Mouse (Mus musculus) left cerebral cortex, adult 8-10 months (tissue): ENCODE measurements at regions not wholly inside any gene's neighbourhood (a gene's known extent, or its start where the extent isn't known, plus 50 kb on each side); places are given as distances from the start of the nearest gene placed in this dataset.

ENCODE experiments used
- DNase-seq, 2 experiments: peaks; one replicate each; pipeline ENCODE4 v3.0.0; 2022; ENCODE audit warnings: low spot score in 2 of 2

GRCm38 (mm10) chr10:96847433-96848165 is 230.8 kb downstream of the Btg1 start:
- no peak for DNase-seq

DNA sequence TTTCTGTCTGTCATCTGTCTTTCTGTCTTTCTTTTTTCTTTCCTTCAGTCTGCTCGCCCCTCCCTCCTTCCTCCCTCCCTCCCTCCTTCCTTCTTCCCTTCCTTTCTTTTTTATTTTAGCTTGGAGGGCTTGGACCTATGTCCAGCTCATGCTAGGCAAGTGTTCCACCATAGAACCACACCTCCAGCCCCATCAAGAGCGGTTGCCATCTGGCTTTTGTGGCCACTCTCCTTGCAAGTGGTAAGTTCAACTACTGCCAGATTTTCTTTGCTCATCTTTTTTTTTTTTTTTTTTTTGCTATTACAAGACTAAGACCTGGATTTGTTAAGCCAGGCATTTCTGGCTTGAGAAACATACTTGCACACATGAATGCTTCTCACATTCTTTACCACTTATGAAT is 231.7 kb downstream of the Btg1 start:
- no peak for DNase-seq

GRCm38 (mm10) chr10:96860366-96860765 is 243.6 kb downstream of the Btg1 start:
- DNase-seq, result no peak

DNA sequence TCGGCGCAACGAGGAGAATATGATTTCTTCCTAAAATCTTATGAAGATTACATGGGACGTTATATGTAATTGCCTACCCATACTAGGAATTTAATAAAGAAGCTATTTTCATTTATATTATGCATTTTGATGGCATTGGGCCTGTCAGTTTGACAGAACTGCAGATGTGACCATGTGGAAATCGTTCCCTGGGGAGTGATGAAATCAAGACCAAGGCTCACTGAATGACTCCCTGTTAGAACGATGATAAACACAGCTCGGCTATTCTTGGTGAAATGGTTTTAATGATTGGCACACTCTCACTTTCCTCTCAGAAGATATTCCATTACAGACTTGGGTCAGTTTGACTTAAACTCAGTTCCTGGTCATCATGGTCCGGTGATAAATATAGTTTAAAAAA is 246.4 kb downstream of the Btg1 start:
- no peak for DNase-seq

DNA sequence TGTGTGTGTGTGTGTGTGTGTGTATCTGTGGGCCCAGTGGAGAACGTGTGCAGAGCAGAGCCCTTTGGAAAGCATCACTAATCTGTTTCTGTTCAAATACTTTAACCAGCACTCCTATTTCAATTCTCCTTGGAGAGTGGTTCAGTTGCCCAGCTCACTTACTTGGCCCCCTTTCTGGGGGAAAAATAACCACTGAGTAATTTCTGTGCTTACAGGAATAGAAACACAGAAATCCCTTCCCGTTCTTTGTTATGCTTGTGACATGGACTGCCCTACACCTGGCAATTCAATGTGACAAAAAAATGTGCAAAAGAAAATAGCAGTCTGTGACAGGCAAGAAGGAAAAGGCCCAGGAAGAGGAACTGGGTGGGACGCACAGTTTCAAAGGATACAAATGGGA is 249.7 kb downstream of the Btg1 start:
- DNase-seq, result no peak

- no peak for DNase-seq
These were observed 254.9 kb downstream of the Btg1 start for GRCm38 (mm10) chr10:96871559-96872160.

DNA sequence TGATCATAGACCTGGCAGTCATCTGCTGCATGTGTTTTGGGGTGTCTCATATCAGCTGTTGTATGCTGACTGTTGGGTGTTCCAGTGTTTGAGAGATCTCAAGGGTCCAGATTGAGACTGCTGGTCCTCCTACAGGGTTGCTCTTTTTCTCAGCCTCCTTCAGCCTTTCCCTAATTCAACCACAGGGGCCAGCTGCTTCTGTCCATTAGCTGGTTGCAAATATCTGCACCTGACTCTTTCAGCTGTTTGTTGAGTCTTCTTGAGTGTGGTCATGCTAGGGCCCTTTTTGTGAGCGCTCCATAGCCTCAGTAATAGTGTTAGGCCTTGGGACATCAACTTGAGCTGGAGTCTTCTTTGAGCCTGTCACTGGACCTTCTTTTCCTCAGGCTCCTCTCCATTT is 257.8 kb downstream of the Btg1 start:
- no peak for DNase-seq

DNA sequence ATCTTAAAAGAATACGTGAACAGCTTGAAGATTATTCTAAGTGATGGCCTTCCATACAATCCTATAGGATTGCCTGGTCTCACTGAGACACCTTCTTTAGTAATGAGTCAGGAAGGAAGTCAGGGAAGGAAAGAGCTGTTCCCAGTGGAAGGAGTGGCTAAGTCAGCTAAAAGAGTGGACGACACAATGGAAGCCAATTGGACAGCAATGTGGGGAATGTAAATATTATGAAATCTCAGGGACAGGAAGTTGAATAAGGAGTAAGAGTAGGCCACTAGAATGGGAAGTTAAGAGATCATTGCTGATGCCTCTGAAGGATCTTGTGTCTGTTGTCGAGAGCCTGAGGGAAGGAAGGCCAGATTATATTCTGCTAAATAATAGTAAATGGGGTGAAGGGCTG is 258.9 kb downstream of the Btg1 start:
- DNase-seq, result no peak

- DNase-seq, result no peak
These were observed 262.6 kb downstream of the Btg1 start for GRCm38 (mm10) chr10:96879425-96879824.

- no peak for DNase-seq
These were observed 264.0 kb downstream of the Btg1 start for GRCm38 (mm10) chr10:96880771-96881170.

GRCm38 (mm10) chr10:96881212-96881611 is 264.4 kb downstream of the Btg1 start:
- DNase-seq, result no peak

- no peak for DNase-seq
These were observed 264.9 kb downstream of the Btg1 start for GRCm38 (mm10) chr10:96881660-96882059.

DNA sequence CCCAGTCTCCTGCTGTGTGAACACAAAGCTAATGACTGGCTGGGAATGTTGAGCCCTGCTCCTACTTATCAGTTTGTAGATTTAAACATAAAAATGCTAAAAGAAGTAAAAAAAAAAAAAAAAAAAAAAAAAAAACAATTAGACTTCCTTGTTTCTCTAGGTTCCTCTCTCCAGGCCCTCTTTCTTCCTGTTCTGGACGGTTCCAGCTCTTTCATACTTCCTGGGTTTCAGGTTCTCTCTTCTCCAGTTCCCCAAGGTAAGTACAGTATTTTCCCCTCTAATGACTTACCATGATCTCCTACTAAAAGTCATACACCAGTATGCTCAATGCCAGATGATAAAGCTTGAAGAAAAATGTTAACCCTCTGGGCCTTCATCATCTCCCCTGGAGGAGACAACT is 284.3 kb downstream of the Btg1 start:
- no peak for DNase-seq

DNA sequence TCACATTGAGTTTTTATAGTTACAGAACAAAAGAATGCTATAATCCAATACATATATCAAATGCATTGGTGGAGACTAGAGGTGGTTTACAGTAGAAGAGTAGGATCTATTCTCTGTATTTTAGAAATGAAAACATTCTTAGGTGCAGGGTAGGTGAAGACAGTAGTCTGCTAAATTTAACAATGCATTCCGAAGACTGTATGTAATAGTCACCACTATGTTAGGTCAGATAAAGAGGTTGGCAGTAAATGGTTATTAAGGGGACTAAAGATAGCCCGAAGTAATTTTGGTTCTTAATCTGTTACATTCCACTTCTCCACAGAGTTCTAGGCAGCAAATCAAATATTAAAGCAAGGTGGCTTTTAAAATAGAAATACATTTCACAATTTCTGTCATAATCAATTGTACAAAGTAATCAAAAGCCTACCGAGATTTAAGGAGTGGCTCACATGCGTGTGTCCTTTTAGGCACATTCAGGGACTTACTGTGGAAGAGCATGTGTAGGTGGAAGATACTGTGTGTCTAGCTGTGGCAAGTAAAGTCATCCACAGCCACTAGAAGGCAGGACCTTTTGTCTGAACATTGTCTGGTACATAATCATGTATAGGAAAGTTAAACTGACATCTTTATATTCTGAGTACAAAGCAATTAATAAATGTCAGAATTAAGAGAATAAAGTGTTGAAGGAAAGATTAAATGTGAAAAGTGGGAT is 288.4 kb downstream of the Btg1 start:
- DNase-seq, result no peak

GRCm38 (mm10) chr10:96909661-96910315 is 293.0 kb downstream of the Btg1 start:
- no peak for DNase-seq

DNA sequence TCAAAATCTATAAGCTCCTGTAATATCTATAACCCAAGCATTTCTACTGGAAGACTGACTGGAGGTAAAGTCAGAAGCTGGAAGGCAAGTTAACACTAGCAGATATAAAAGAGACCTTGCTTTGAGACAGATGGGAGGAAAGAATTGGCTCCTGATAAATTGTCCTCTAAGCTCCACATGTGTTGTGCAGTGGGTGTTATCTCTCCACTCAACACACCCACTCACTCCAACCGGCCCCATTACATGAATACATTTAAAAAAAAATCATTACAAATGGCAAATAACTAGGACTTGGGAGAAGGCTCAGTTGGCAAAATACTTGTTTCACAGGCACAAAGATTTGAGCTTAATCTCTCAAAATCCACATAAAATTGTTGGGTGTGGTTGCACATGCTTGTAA is 304.4 kb downstream of the Btg1 start:
- DNase-seq, result peak in 1 of 2 experiments; percentile 14

- no peak for DNase-seq
These were observed 307.5 kb downstream of the Btg1 start for GRCm38 (mm10) chr10:96924266-96924672.

DNA sequence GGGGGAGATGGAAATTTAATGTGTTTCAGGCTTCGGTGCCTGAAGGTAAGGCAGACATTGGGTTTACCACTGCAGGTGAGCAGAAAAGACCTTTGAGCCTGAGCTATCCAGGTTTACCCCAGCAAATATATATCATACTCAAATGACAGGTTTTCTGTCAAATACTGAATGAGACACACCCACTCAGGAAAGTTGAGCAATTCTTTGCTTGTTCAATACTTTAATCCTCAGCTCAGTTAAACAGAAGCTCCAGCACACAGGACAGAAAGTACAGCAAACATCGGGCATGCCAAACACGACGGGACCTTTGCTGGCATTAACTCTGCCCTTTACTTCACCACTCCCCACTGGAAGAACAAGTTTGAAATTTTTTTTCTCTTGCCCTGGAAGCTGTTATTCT is 307.9 kb downstream of the Btg1 start:
- DNase-seq, result no peak

DNA sequence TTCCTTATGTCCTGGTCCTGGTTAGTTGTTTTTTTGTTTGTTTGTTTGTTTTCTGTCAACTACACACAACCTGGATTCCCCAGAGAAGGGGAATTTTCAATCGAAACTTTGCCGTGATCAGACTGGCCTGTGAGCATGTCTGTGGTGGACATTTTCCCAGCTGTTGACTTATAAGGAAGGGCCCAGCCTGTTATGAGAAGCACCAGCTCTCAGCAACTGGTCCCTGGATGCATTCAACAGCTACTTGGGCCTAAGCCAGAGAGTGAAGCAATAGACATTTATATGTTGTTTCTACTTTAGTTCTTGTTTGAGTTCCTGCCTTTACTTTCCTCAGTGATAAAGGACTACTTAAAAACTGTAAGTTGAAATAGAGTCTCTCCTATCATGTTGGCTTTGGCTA is 309.0 kb downstream of the Btg1 start:
- no peak for DNase-seq

GRCm38 (mm10) chr10:96934661-96935060 is 317.9 kb downstream of the Btg1 start:
- peak in 1 of 2 experiments; percentile 5 for DNase-seq

DNA sequence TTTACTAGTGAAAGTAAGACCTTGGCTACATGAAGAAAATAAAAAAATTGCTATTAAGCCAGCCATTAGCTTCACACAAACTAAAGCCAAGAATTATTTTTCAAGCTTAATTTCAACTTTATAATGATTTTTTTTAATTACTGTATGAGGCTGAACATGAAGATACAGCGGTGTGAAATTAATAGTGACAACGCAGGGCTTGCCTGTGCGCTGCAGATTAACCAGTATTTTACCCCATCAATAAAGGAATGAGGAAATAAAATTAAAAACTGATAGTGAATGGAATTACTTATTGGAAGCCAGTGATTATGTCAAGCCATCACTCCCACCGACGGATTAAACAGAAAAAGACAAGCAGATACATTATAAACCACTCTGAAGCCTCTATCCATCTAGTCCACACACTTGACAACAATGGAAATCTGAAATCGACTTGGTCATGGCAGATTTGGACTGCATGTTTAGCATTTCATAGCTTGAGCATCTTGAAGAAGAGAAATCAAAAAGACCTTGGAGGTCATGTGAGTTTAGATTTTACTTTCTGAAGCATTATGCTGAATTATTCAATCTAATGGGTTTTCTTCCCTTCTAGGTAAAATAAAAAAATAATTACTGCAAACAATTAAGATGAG is 324.2 kb downstream of the Btg1 start:
- no peak for DNase-seq

DNA sequence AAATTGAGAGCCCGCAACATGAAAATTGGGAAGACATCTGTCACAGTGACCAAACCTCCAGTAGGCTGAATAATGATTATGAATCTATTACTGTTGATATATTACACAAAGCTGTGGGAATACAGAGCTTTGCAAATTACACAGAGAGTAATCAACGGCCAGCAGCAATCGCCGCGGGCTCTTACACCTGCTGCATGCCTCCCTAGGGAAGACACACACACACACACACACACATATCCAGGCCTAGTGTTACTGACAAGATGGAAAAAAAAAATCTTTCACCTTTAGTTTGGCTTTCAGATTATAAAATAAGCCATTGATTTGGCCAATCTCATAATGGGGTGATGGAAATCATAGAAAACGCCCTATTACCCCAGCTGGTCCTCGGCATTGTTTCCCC is 327.4 kb downstream of the Btg1 start:
- no peak for DNase-seq
